Mouse (Mus musculus) C2C12 (cell line): ENCODE data around the gene Frmd4a. TPM values are rescaled to one million over a fixed set of nuclear protein-coding genes. Genes with fewer than 3 reads are reported as not detected.

ENCODE experiments used
- H3K27me3 ChIP-seq: one replicate; pipeline ENCODE4 v1.6.1; 2011; ENCODE audit not compliant: control insufficient read depth, insufficient read depth, insufficient read length
- H3K36me3 ChIP-seq: one replicate; pipeline ENCODE4 v1.6.1; 2011; ENCODE audit not compliant: control insufficient read depth, insufficient read depth
- H3K4me3 ChIP-seq: one replicate; pipeline ENCODE4 v1.5.1; 2011; ENCODE audit warnings: mild to moderate bottlenecking, control low read depth; ENCODE audit not compliant: poor library complexity, insufficient read depth, severe bottlenecking
- H3K79me2 ChIP-seq: one replicate; pipeline ENCODE4 v1.6.1; 2011; ENCODE audit not compliant: control insufficient read depth, insufficient read depth
- H3K79me3 ChIP-seq: one replicate; pipeline ENCODE4 v1.6.1; 2011; ENCODE audit warnings: low read depth, control low read depth
- H3ac ChIP-seq: one replicate; pipeline ENCODE3; 2011; ENCODE audit warnings: low read depth; ENCODE audit not compliant: control insufficient read depth, insufficient read length
- CEBPB ChIP-seq: IDR thresholded peaks from one replicate; pipeline ENCODE4 v1.6.1; 2011; ENCODE audit warnings: low read depth, mild to moderate bottlenecking, control low read depth, moderate library complexity
- CTCF ChIP-seq: IDR thresholded peaks from one replicate; pipeline ENCODE4 v1.5.1; 2011; ENCODE audit not compliant: control insufficient read depth, insufficient read depth, insufficient read length
- FOSL1 ChIP-seq: IDR thresholded peaks from one replicate; pipeline ENCODE4 v1.8.0; 2011; ENCODE audit warnings: mild to moderate bottlenecking, low read length; ENCODE audit not compliant: poor library complexity, insufficient read depth, severe bottlenecking
- MAX ChIP-seq: IDR thresholded peaks from one replicate; pipeline ENCODE4 v1.6.1; 2011; ENCODE audit warnings: mild to moderate bottlenecking, control low read depth
- MYOD1 ChIP-seq: IDR thresholded peaks from one replicate; pipeline ENCODE4 v1.6.1; 2011; ENCODE audit warnings: low read depth; ENCODE audit not compliant: control insufficient read depth, insufficient read length
- MYOG ChIP-seq: IDR thresholded peaks from one replicate; pipeline ENCODE4 v1.6.1; 2011; ENCODE audit not compliant: control insufficient read depth, insufficient read length; ENCODE audit errors: extremely low read depth
- USF1 ChIP-seq: IDR thresholded peaks from one replicate; pipeline ENCODE4 v1.6.1; 2011; ENCODE audit warnings: low read depth, mild to moderate bottlenecking, control low read depth, moderate library complexity
- polyA plus RNA-seq: library from polyadenylated mRNA; unstranded; fragments of >200 nt; fragmentation: generic; extraction: Trizol; gene quantifications from one replicate; pipeline ENCODE4 v1.2.1, GENCODE M21; 2012; ENCODE audit warnings: missing spikeins

Gene Frmd4a
- polyA plus RNA-seq, 1 experiment, result 32.7 TPM

DNA sequence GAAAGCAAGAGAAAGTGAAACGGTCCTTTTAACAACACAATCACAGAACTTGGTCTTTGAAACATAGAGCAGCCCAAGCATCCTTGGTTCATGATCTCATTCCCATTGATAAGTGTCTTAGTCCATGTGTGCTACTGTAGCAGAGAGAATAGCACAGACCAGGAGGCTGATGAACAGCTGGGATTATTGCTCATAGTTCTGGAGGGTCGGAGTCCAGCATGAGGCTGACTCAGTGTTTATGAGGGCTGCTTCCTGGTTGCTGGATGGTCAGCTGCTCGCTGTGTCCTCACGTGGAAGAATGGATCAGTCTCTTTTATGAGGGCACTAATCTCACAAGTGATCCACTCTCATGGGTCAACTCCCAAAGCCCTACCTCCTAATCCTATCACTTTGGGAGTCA lies 347.4 kb downstream of the Frmd4a start:
- no peak for TF ChIP-seq CTCF
- no peak for TF ChIP-seq MAX
- peak; percentile 65 for TF ChIP-seq MYOD1
- TF ChIP-seq MYOG, result no peak
- TF ChIP-seq CEBPB, result no peak
- TF ChIP-seq USF1, result no peak

DNA sequence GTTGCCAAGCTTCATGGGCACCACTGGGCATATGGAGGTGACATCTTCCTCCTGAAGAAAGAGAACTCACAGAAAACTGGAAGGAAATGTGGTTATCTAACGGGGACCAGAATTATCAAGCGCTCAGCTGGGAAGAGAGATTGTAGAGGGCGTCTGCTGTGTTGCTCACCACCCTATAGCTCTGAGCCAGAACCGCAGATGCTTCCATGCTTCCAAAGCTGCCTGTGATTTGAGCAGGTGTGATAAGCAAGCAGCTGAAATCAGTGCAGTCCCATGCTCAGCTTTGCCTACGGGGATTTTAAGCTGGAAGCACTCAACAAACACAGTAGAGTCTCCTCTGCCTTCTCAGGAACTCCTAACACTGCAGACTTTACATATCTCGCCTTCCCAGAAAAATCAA lies 351.0 kb downstream of the Frmd4a start:
- no peak for TF ChIP-seq CEBPB
- no peak for TF ChIP-seq MAX
- TF ChIP-seq MYOD1, result no peak
- no peak for TF ChIP-seq CTCF
- TF ChIP-seq MYOG, result no peak
- TF ChIP-seq FOSL1, result no peak
- TF ChIP-seq USF1, result no peak
- Histone ChIP-seq H3K79me3 (peaks cover 5% of the 10 kb centered on the region), H3ac (no peak overlapping the region), H3K27me3 (no peaks in the 10 kb centered on the region), H3K4me3 (no peak overlapping the region), H3K79me2 (peaks cover 8% of the 10 kb centered on the region), H3K36me3 (peaks cover 39% of the 10 kb centered on the region)

More for the DNA sequence above, 347.4 kb downstream of the Frmd4a start:
- peaks cover 23% of the 10 kb centered on the region for H3K36me3 ChIP-seq
- peaks cover 8% of the 10 kb centered on the region for H3K79me2 ChIP-seq
- H3K27me3 ChIP-seq, result no peaks in the 10 kb centered on the region
- no peak overlapping the region for H3ac ChIP-seq
- peaks cover 3% of the 10 kb centered on the region for H3K79me3 ChIP-seq
- H3K4me3 ChIP-seq, result no peak overlapping the region

DNA sequence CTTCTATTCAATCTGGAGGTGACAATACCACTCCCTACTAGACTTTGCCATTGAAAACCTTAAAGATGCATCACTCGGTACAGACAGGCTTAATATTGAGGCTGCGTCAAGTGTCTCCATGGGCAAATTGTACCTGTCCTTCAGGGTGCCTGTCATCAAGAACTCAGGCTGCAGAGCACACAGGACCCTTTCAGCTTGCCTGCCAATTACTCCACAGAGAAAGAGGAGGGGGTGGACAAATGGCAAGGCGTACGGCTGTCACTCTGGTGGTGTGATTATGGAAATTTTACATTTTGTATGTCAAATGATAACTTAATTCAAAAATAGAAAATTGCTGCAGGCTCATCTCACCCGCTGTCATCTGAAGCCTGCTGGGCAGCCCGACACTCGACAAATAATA lies 353.0 kb downstream of the Frmd4a start:
- TF ChIP-seq FOSL1, result no peak
- Histone ChIP-seq H3K27me3 (no peaks in the 10 kb centered on the region), H3K4me3 (no peak overlapping the region)

DNA sequence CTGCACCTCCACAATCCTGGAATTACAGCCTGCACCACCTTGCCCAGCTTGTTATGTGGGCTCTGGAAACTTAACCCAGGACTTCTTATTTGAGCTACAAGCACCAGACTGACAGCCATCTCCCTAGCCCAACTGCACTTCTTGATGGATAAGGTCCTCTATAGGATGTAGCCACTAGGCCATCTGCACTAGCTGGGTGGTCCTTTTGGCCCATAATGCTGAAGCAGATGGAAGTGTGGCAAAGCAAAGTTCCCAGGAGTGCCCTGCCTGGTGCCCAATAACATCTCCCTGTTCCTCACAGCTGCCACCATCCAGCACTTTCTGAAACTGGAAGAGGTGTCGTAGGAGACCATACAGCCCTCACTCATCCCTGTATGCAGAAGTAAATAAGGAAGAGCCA lies 353.8 kb downstream of the Frmd4a start:
- Histone ChIP-seq H3K79me2 (peaks cover 22% of the 10 kb centered on the region), H3ac (no peak overlapping the region), H3K79me3 (peaks cover 6% of the 10 kb centered on the region), H3K27me3 (no peaks in the 10 kb centered on the region), H3K36me3 (peaks cover 32% of the 10 kb centered on the region), H3K4me3 (no peak overlapping the region)
- no peak for TF ChIP-seq CTCF

More for the DNA sequence above, 353.0 kb downstream of the Frmd4a start:
- Histone ChIP-seq H3K36me3 (peaks cover 32% of the 10 kb centered on the region), H3ac (no peak overlapping the region), H3K79me3 (peaks cover 8% of the 10 kb centered on the region), H3K79me2 (peaks cover 16% of the 10 kb centered on the region)

DNA sequence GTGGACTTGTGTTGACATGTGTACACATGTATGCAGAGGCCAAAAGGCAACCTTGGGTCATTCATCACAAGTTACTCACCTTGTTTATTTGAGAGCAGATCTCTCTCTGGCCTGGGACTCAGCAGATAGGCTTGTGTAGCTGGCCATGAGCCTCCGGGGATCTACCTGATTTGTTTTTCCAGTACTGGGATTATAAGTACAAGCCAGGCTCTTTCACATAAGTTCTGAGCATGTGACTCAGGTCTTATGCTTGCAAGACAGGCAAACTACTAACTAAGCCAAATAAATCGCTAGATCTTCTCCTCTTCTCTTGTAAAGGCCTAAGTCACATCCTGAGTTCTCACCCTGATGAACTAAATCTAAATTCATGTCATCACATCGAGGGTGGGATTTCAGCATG lies 361.3 kb downstream of the Frmd4a start:
- peaks cover 36% of the 10 kb centered on the region for H3K79me2 ChIP-seq
- peaks cover 9% of the 10 kb centered on the region for H3K79me3 ChIP-seq
- H3K27me3 ChIP-seq, result no peaks in the 10 kb centered on the region
- H3K36me3 ChIP-seq, result peaks cover 9% of the 10 kb centered on the region
- TF ChIP-seq MYOG (no peak), CEBPB (no peak), MAX (no peak), CTCF (no peak), FOSL1 (no peak), MYOD1 (no peak), USF1 (no peak)
- H3ac ChIP-seq, result no peak overlapping the region
- H3K4me3 ChIP-seq, result no peak overlapping the region

DNA sequence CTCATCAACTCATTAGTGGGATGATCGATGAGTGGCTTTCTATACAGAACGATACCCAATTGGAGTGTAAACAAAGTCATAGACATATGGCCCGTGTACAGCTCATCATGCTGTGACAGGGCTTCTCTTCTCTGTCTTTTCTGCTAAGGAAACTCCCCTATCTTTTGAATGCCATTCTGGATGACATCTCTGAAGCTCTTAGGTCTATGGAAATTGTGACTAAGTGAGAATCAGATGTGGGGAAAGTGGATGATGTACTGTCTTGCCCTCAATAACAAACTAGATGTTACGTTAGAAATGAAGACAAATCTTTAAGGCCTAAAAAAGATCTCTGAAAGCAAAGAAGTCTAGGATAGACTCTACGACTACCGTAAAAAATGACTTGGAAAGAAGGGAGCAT lies 362.9 kb downstream of the Frmd4a start:
- TF ChIP-seq MAX, result no peak
- no peak for TF ChIP-seq MYOG
- no peak for TF ChIP-seq CTCF
- TF ChIP-seq CEBPB, result no peak
- TF ChIP-seq FOSL1, result no peak
- TF ChIP-seq MYOD1, result no peak
- TF ChIP-seq USF1, result no peak
- Histone ChIP-seq H3K4me3 (no peak overlapping the region), H3K79me2 (peaks cover 35% of the 10 kb centered on the region), H3K79me3 (peaks cover 6% of the 10 kb centered on the region), H3K36me3 (peaks cover 9% of the 10 kb centered on the region), H3K27me3 (no peaks in the 10 kb centered on the region), H3ac (no peak overlapping the region)
